Mouse (Mus musculus) induced T-regulatory cell, adult 2 months (primary cell): ENCODE measurements at regions not wholly inside any gene's neighbourhood (a gene's known extent, or its start where the extent isn't known, plus 50 kb on each side); places are given as distances from the start of the nearest gene placed in this dataset.

ENCODE experiments used
- DNase-seq: peaks from one replicate; pipeline ENCODE4 v3.0.0-alpha.2; 2012; ENCODE audit warnings: low read depth

DNA sequence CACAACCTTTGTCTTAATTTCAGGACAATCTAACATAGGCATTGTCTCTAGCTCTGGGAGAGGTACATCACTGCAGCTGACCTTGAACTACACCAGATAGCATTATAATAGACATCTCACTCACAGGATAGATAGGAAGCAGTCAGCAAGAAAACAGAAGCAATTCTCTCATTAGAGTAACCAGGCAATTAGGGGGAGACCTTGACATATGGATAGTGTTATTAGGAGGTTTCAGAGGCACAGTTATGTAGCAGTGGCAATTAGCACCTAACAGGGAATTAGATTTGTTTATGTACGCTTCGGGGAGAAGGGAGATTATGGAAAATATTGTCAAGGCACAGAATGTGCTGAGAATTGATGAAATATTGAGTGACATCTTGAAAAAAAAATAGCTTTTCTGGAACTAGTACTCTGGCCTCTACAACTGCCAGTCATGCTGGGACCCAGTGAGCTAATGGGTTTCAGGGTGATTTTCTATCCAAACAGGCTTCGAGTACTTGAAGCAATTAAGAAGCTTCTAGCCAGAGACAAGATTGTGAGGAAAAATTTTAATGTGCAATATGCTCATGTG, 216.8 kb upstream of the Aco1 start:
- no peak for DNase-seq

DNA sequence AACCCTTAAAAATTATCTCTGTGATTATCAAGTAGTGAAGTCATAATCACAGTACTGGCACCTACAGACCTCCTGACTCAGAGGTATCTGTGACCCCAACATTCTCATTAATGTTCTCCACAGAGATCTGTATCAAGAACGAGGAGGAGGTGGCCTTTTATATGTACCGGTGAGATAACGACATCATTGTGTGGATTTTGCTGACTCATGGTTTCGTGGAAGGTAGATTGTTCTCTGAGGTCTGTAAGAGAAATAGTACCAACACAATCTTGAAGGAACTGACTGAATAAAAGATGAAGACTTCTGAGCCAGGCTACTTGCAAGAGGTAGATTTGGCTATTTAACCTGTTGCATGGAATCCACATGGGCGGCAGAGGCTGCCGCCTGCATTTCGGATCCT, 216.3 kb upstream of the Aco1 start:
- DNase-seq: no peak

DNA sequence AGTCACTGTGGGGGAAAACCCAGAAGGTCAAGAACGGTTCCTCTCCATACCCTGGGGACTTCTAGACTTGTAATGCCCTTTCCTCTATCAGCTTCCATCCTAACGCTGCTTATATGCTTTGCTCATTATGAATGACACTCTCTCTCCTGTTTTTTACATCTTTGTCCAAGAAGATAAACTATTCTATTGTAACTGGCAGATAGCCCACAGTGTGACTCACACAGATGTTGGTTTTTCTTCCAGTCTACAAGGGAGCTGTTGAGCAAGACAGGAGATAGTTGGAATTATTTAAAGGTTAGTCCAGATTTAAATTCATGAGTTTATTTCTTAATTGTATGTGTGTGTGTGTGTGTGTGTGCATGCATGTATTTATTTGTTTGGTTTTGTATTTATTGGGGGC, 214.4 kb upstream of the Aco1 start:
- no peak for DNase-seq

DNA sequence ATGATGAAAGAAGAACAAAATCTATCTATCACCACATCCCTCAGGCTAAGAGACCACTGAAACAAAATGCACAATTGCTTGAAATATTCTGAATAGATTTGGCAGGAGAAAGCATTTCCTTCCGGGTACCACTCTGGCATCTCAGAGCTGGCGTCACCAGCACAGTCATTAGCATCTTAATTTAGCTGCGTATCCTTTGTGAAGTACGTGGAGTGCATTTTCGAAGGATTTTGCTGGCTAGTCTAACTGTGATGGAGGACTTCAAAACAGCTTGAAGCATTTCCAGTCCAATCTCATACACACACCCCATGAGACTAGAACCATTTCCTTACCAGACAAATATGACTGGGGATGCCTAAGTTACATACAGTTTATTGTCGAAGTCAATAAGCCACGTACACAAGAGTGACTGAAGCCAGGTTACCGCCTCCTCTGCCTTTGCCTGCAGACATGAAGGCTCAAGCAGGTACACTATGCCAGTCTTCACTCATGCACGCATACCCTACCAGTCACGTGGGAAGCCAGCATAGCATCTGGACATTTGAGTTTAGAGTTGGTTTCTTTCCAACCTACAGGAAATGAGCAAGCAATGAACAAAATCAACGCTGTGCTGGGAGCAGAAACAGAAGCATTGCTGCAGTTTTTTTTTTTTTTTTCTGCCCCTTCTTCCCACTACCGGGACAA, 208.7 kb upstream of the Aco1 start:
- DNase-seq: no peak

DNA sequence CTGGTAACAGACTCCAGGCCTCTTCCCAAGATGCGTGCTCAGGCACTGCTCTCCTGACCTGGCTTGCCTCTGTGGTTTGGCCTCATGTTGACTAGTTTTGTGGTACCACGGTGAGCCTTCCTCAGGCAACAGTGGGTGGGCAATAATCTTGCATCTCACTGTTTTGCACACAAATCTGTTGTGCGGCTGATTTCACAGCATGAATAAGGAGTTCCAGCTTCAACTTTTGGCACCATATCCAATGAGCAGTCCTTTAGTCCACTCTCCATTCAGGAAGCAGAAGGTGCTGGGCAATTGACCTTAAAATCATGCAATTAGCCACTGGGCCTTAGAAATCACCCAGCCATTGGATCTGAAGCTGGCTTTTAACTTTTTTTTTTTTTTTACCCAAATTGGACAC, 184.2 kb upstream of the Aco1 start:
- no peak for DNase-seq

DNA sequence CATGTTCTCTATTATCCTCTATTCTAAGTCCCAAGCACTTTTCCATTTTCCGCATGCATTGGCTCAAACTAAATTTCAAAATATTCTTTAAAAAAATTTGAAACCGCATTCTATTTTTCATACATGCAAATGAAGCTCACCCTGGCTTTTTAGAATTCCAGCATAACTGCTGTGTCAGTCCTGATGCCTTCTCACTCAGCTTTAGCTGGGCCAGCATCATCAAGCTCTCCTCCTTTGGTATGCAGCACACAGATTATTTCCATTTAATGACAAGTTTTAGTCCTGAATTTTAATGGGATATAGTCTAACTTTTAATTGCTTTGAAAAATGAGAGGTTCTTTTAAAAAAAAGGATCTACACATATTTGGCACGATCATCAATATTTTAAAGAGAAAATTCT, 174.9 kb upstream of the Aco1 start:
- no peak for DNase-seq

DNA sequence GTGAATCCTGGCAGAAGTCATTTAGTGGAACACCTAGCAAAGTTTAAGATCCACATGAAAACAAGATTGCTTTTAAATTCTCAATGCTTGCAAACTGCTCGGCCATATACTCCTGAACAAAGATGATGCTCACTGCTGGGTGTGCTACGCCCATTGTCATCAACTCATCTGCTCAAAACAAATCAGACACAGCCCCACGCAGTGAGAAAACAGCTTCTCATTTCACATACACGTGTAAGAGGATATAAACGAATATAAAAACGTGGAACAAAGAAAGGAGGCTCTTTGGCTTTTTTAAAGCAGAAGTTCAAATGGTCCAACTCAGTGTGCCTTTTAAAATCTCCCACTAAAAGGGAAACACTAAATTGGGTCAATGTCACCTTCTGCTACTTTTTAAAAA, 151.5 kb upstream of the Aco1 start:
- no peak for DNase-seq

DNA sequence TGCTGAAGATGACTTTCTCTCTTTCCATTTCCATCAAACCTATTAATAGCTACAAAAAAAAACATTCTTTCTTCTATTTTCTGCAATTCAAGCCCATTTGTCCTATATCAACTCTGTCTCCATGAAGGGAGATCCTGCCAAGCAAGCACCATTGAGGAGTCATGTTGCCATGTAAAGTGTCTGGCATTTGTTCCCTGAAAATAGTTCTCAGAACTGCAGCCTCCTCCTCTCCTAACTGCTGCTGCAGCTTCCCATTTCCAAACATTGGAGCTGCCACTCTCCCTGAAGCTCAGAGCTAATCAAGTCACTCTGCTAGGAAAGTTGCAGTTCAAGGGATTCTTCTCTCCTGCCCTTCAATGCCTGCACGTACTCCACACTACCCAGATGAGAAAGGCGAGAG, 151.0 kb upstream of the Aco1 start:
- no peak for DNase-seq

DNA sequence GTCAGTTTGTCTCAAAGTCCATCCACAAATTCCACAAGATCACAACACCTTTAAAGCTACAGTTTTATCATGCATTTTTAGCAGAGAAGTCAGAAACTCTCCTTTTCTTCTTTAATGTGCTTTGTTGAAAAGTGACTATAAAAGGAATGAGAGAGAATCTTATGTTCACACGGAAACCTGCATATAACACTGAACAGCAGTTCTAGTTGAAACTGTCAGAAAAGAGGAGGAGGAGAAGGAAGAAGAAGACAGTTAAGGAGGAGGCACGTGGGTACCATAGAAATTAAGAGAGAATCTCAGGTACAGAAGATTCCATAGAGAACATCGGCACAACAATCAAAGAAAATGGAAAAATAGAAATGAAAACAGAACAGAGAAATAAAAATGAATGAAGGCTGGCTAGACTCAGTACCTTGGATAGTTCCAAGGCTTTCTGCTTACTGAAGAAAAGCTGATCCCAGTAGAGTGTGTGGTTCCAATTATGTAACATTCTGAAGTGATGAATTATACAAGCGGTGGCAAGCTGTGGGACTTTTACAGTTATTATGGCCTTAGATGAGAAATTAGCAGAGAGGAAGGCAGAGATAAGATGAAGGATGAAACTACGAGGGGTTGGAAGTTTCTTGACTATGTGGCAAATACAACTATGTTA, 144.0 kb upstream of the Aco1 start:
- no peak for DNase-seq

DNA sequence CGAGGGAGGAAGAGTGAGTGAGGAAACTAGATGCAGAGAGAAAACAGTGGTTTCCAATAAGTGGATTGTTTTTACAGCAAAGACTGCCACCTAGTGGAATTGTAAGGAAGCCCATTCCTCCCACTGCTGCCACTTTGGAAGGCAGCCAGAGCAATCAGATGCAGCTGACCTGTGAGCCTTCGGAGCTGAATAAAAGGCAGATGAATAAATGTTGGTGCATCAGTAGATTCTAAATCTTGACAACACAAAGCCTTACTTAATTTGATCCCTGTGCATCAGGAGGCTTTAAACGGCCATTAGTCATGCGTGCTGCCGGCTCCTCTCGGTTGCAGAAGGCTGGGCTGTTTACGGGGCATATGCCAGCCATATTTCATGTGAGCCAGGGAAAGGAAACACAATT, 128.2 kb upstream of the Aco1 start:
- DNase-seq: peak; percentile 20

DNA sequence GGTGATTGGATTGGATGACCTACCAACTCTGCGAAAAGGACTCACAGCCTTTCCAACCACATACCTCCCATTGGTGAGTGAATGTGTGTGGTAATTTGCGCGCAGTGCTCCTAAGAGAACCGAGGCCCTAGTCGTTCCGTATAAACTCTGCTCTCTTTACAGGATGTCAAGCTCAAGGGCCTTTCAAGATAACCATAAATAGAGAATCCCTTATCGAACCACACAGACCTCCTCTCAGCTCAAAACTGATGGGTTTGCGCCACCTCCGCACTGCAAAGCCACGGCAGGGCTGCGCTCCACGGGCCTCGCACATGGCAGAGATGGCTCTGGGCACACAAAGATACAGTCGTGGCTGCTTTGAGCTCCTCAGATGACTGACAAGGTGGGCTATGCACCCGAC, 126.0 kb upstream of the Aco1 start:
- no peak for DNase-seq

DNA sequence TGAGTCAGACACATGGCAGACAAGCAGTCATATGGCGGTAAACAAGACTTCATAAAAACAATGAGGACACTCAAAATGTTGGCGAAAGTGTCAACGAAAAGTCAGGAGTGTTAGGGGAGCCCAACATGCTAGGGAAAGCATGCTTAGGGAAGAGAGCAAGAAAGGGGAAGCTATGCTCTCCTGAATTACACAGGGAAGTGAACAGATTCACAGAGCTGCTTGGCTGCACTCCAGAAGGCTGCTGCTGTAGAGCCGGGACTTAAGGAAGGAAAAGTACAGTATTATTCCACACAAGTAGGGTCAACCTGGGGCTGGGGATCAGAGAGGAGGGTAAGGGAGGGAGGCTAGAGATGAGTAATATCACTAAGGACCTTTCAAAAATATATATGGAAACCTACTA, 124.7 kb upstream of the Aco1 start:
- DNase-seq: no peak

DNA sequence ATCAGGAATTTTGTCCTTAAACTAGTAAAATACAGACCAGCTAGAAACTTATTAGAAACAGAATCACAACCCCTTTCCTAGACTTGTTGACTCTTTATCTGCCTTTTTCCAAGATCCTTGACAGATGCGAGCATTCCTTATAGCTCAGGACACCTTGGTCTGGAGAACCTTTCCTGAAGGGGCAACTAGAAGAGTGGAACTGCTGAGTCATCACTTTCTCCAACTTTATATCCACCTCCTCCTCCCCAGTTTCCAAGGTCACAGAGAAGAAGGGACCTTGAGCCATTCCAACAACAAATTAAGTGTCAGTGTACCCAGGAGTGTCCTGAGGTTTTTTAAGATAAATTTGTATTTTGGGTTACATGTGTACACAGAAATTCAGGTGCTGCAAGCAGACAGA, 111.5 kb upstream of the Aco1 start:
- DNase-seq: no peak

DNA sequence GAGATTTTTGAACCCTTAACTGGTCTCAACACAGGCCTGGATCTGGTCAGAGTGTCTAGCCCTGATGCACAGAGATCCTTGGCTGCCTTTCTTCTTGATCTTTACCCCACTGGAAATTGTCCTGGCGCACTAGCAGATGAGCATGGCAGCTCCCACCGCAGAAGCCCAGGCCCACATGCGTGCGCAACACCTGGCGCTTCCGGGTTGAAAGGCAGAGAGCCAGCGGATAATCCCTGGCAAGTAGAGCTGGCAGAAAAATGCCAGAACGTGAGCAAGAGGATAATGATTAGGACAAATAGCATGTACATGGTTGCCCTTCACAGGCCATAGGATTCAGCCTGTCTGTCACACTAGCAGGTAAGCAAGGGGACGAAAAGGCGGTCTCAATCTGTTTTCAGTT, 95.0 kb upstream of the Aco1 start:
- DNase-seq: no peak

DNA sequence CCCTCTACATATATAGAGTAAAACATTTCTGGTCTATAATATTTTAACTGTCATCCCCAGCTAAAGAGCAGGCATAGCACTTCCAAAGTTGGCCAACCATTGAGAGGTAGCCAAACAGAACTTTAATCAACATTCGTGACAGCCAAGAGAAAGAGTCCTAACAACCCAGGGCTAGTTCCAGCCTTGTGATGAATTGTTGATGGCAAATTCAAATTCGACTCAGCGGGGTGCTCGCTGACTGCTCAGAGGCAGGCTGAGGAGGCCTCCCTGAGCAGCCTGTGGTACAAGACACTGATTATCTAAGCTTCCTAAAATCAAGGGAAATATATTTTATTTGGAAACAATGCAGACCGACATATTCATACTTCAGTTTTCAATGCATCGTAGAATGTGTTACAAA, 93.8 kb upstream of the Aco1 start:
- no peak for DNase-seq

DNA sequence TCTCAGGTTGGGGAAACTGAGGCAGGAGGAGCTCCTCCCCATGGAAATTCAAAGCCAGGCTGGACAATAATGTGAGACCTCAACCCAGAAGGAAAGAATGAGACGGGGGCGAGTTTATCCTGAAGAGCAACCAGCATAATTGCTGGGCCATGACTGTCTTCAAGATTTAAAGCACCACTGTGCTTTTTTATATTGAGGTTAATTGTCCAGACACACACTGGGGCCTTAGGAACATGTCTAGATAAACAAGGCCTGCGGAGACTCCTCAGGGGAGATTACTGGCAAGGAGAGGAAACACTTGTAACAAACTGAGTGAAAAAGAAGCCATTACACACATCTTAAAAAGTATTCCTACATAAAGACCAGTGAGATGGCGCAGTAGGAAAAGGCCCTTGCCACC, 91.0 kb upstream of the Aco1 start:
- no peak for DNase-seq

DNA sequence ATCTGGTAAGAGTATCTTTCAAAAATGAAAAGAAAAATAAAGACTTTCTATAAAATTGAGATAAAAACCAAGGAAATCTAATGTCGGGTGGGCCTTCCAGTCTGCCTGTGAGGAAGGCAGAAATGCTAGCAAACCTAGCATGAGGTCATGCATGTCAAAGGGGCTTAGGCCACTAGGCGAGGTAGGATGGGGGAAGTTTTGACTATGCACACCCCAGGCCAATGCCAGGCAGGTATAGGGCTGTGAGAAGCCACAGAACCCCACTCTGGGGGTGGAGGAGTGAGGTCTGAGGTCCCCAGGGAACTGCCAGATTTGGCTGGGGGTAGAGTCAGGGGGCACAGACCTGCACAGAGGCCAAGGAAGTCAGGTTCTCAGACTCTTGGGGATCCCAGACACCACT, 89.5 kb upstream of the Aco1 start:
- no peak for DNase-seq

DNA sequence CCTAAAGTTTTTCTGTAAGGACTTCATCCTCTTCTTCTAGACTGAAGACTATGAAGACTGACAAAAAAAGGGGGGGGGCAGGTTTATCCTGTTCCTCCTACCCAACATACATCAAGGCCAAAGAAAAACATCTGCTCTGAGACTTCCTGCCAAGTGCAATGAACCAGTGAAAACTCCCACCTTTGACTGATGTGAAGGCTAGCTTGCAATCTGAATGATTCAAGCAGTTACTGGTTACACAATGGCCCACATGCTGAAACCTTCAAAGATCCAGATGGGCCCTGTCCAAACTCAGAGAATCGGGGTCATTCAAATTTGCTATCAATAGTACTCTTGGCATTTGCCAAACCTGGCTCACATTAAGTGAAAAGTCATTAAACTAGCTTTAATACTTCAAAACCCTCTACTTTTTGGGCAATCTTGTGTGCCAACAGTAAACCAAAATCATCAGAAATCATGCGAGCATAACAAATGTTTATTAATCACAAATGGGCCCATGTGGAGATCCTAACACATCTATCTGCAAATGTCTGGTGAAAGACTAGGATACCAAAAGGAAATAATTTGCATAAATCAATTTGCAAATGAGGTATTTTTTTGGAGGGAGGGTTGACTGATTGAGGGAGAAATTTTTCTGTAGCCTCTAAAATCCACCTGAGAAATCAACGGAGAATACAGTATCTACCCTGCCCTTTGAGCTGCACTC, 79.0 kb upstream of the Aco1 start:
- DNase-seq: no peak

DNA sequence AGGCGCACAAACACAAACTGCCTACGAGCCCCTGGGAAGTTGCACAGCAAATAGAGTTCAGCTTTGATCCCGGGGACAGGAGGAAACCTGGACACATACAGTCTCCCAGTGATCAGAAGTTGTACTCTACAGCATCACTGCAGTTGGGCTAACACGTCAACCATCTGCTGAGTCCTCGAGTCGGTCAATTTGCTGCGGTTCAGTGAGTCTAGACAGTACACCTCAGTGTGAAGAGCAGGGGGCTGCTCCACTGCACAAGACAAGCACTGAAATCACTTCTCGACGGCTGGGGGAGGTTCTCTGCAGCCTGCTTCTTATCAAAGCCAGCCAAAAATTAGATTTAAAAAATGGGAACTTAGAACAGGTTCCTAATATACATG, 78.4 kb upstream of the Aco1 start:
- no peak for DNase-seq

DNA sequence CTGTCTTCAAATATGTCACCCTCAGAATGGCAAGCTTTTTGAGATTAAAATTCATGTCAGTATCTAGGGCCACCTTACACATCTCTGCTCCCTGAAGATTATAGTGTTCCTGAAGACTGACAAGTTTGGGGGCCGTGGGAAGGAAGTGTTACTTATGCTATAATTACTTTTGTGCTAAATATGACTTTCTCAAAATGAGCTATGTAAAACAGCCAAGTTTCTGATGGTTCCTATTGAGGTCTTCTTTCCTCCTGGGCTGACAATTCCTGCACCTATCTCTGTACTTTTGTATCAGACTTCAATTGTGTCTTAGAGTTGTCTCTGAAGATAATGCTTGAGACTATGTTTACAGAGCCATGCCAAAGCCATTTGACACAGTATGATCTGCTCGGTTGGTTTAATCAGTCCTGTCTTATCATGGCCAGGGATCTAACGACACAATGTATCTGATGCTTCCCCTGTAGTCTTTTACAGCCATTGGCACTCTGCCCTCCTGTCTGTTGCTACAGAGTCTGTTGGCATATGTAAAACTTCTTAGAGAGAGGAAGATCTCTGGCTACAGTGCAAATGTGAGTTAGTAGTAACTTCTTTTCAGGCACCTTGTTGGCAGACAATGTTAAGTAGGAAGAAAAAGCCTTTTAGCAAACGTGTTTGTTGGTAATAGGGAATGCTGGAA, 71.8 kb upstream of the Aco1 start:
- no peak for DNase-seq

DNA sequence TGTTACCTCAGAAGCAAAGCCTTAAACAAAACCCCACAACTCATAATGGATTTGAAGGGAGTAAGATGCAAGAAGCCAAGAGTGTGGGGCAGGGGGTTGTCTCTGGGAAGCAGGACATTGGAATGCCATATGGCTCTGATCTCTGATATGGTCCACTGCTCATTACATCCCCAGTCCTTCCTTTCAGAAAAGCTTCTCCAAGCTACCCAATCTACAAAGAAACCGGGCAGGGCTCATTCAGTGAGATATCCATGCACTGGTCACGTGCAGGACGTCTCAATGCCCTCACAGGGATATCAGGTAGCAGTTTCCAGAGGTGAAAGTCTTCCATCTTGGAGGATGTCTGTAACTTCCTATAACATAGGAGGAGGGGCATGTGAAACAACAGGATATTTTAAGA, 61.8 kb upstream of the Aco1 start:
- DNase-seq: no peak

DNA sequence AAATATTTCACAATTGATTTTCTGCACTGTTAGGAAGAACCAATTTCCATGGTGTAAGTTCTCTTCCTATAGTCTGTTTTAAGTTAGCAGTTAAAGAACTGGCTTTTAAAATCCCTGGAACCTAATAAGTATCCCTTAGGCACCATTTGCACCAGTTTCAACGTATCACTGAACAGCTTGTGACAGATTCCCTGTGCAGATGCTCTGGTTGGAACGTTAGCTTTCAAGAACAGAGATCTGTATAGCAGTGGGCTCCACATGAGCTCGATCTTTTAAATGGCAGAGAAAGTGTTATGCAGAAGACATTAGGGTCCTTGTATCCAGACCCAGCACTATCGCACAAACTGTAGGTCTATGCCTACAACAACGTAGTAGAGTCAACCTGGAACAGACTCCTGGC, 52.6 kb upstream of the Aco1 start:
- no peak for DNase-seq
